Mouse (Mus musculus): Measurements from ENCODE around the gene Heg1. TPM values are rescaled to one million over a fixed set of nuclear protein-coding genes. Genes with fewer than 3 reads are reported as not detected.
A peak's percentile ranks its signal among the peaks of the same experiment; 100 is the strongest.

The Heg1 gene
- polyA plus RNA-seq, 1 experiment = 28.4 TPM

- Histone ChIP-seq H3K27ac (ENCODE audit: insufficient read depth, low read depth, low read length) (no peak overlapping the region), H3K4me3 (ENCODE audit: insufficient read depth, low read depth, low read length) (no peak overlapping the region), H3K4me1 (ENCODE audit: control insufficient read depth, insufficient read depth, low read length) (no peaks in the 10 kb centered on the region; the same call in 1 of the 2 replicates), H3K27me3 (replicated peaks; ENCODE audit: control insufficient read depth, insufficient read depth, low read length) (no peaks in the 10 kb centered on the region), H3K36me3 (ENCODE audit: control insufficient read depth, insufficient read depth, low read length) (no peaks in the 10 kb centered on the region)
- TF ChIP-seq POLR2A (IDR thresholded peaks at IDR 0.05; ENCODE audit: low read depth, low read length) = no peak
- TF ChIP-seq CTCF (conservative IDR thresholded peaks at IDR 0.05; ENCODE audit: insufficient read depth, insufficient read length, low read depth, low read length) = no peak
- 67% methylated on average over 9 of the region's 9 CpGs for WGBS
- no peak for DNase-seq
Measured at GRCm38 (mm10) chr16:33742233-33742632, 58.1 kb downstream of the Heg1 start.

GRCm38 (mm10) chr16:33744622-33745419 lies 60.7 kb downstream of the Heg1 start:
- no peak overlapping the region for H3K27ac ChIP-seq (ENCODE audit: insufficient read depth, low read depth, low read length)

GRCm38 (mm10) chr16:33745457-33745856 lies 61.3 kb downstream of the Heg1 start:
- Histone ChIP-seq H3K27me3 (replicated peaks; ENCODE audit: control insufficient read depth, insufficient read depth, low read length) (no peaks in the 10 kb centered on the region), H3K36me3 (ENCODE audit: control insufficient read depth, insufficient read depth, low read length) (no peaks in the 10 kb centered on the region), H3K4me3 (ENCODE audit: insufficient read depth, low read depth, low read length) (no peak overlapping the region), H3K4me1 (ENCODE audit: control insufficient read depth, insufficient read depth, low read length) (no peaks in the 10 kb centered on the region), H3K27ac (ENCODE audit: insufficient read depth, low read depth, low read length) (no peak overlapping the region)
- TF ChIP-seq POLR2A (IDR thresholded peaks at IDR 0.05; ENCODE audit: low read depth, low read length) (no peak), CTCF (conservative IDR thresholded peaks at IDR 0.05; ENCODE audit: insufficient read depth, insufficient read length, low read depth, low read length) (no peak)
- no peak for DNase-seq
- WGBS = 73% methylated on average over 7 of the region's 7 CpGs

More at GRCm38 (mm10) chr16:33744622-33745419, 60.7 kb downstream of the Heg1 start:
- 53% methylated on average over 7 of the region's 7 CpGs for WGBS
- H3K4me1 ChIP-seq (ENCODE audit: control insufficient read depth, insufficient read depth, low read length) = no peaks in the 10 kb centered on the region
- TF ChIP-seq POLR2A (IDR thresholded peaks at IDR 0.05; ENCODE audit: low read depth, low read length) (no peak), CTCF (conservative IDR thresholded peaks at IDR 0.05; ENCODE audit: insufficient read depth, insufficient read length, low read depth, low read length) (peak; percentile 63)
- H3K27me3 ChIP-seq (replicated peaks; ENCODE audit: control insufficient read depth, insufficient read depth, low read length) = no peaks in the 10 kb centered on the region
- peak; percentile 38 for DNase-seq
- no peaks in the 10 kb centered on the region for H3K36me3 ChIP-seq (ENCODE audit: control insufficient read depth, insufficient read depth, low read length)
- no peak overlapping the region for H3K4me3 ChIP-seq (ENCODE audit: insufficient read depth, low read depth, low read length)

GRCm38 (mm10) chr16:33746074-33746676 lies 62.0 kb downstream of the Heg1 start:
- Histone ChIP-seq H3K4me1 (ENCODE audit: control insufficient read depth, insufficient read depth, low read length) (no peaks in the 10 kb centered on the region), H3K36me3 (ENCODE audit: control insufficient read depth, insufficient read depth, low read length) (no peaks in the 10 kb centered on the region), H3K27me3 (replicated peaks; ENCODE audit: control insufficient read depth, insufficient read depth, low read length) (no peaks in the 10 kb centered on the region), H3K4me3 (ENCODE audit: insufficient read depth, low read depth, low read length) (no peak overlapping the region), H3K27ac (ENCODE audit: insufficient read depth, low read depth, low read length) (no peak overlapping the region)
- WGBS = 79% methylated on average over 10 of the region's 10 CpGs
- DNase-seq = no peak
- TF ChIP-seq POLR2A (IDR thresholded peaks at IDR 0.05; ENCODE audit: low read depth, low read length) (no peak), CTCF (conservative IDR thresholded peaks at IDR 0.05; ENCODE audit: insufficient read depth, insufficient read length, low read depth, low read length) (no peak)

GRCm38 (mm10) chr16:33747346-33747954 lies 63.3 kb downstream of the Heg1 start:
- H3K27ac ChIP-seq (ENCODE audit: insufficient read depth, low read depth, low read length) = no peak overlapping the region
- no peaks in the 10 kb centered on the region for H3K4me1 ChIP-seq (ENCODE audit: control insufficient read depth, insufficient read depth, low read length)
- no peak for DNase-seq
- no peak for TF ChIP-seq POLR2A (IDR thresholded peaks at IDR 0.05; ENCODE audit: low read depth, low read length)
- TF ChIP-seq CTCF (conservative IDR thresholded peaks at IDR 0.05; ENCODE audit: insufficient read depth, insufficient read length, low read depth, low read length) = no peak
- 75% methylated on average over 7 of the region's 7 CpGs for WGBS
- no peak overlapping the region for H3K4me3 ChIP-seq (ENCODE audit: insufficient read depth, low read depth, low read length)
- no peaks in the 10 kb centered on the region for H3K27me3 ChIP-seq (replicated peaks; ENCODE audit: control insufficient read depth, insufficient read depth, low read length)
- no peaks in the 10 kb centered on the region for H3K36me3 ChIP-seq (ENCODE audit: control insufficient read depth, insufficient read depth, low read length)

GRCm38 (mm10) chr16:33747994-33748393 lies 63.8 kb downstream of the Heg1 start:
- no peak overlapping the region for H3K27ac ChIP-seq (ENCODE audit: insufficient read depth, low read depth, low read length)
- H3K4me1 ChIP-seq (ENCODE audit: control insufficient read depth, insufficient read depth, low read length) = no peaks in the 10 kb centered on the region
- H3K4me3 ChIP-seq (ENCODE audit: insufficient read depth, low read depth, low read length) = no peak overlapping the region
- TF ChIP-seq POLR2A (IDR thresholded peaks at IDR 0.05; ENCODE audit: low read depth, low read length) = no peak
- no peak for TF ChIP-seq CTCF (conservative IDR thresholded peaks at IDR 0.05; ENCODE audit: insufficient read depth, insufficient read length, low read depth, low read length)
- 91% methylated on average over 2 of the region's 2 CpGs for WGBS
- H3K36me3 ChIP-seq (ENCODE audit: control insufficient read depth, insufficient read depth, low read length) = no peaks in the 10 kb centered on the region
- H3K27me3 ChIP-seq (replicated peaks; ENCODE audit: control insufficient read depth, insufficient read depth, low read length) = no peaks in the 10 kb centered on the region
- no peak for DNase-seq

- TF ChIP-seq CTCF (conservative IDR thresholded peaks at IDR 0.05; ENCODE audit: insufficient read depth, insufficient read length, low read depth, low read length) = no peak
- no peak for TF ChIP-seq POLR2A (IDR thresholded peaks at IDR 0.05; ENCODE audit: low read depth, low read length)
- H3K27ac ChIP-seq (ENCODE audit: insufficient read depth, low read depth, low read length) = no peak overlapping the region
- no peak overlapping the region for H3K4me3 ChIP-seq (ENCODE audit: insufficient read depth, low read depth, low read length)
- 39% methylated on average over 13 of the region's 13 CpGs for WGBS
- DNase-seq = no peak
- H3K36me3 ChIP-seq (ENCODE audit: control insufficient read depth, insufficient read depth, low read length) = no peaks in the 10 kb centered on the region
- H3K4me1 ChIP-seq (ENCODE audit: control insufficient read depth, insufficient read depth, low read length) = no peaks in the 10 kb centered on the region
- no peaks in the 10 kb centered on the region for H3K27me3 ChIP-seq (replicated peaks; ENCODE audit: control insufficient read depth, insufficient read depth, low read length)
Measured at GRCm38 (mm10) chr16:33751152-33751551, 67.0 kb downstream of the Heg1 start.
